Mouse (Mus musculus): ENCODE measurements at regions not wholly inside any gene's neighbourhood (a gene's known extent, or its start where the extent isn't known, plus 50 kb on each side); places are given as distances from the start of the nearest gene placed in this dataset.

GRCm38 (mm10) chr2:149467801-149468200, 62.9 kb downstream of the Cst10 start:
- Histone ChIP-seq H3K9me3 (replicated peaks) (no peaks in the 10 kb centered on the region), H3K9ac (replicated peaks) (no peak overlapping the region), H3K27ac (replicated peaks) (no peak overlapping the region), H3K36me3 (no peaks in the 10 kb centered on the region), H3K4me2 (no peak overlapping the region), H3K4me3 (replicated peaks) (no peak overlapping the region), H3K27me3 (replicated peaks) (no peaks in the 10 kb centered on the region), H3K4me1 (no peaks in the 10 kb centered on the region)
- 89% methylated on average over 2 of the region's 2 CpGs for WGBS
- no peak for ATAC-seq (ENCODE audit: low FRiP score)

- H3K36me3 ChIP-seq, result no peaks in the 10 kb centered on the region
- no peak overlapping the region for H3K9ac ChIP-seq (replicated peaks)
- no peak overlapping the region for H3K27ac ChIP-seq (replicated peaks)
- H3K4me1 ChIP-seq, result no peaks in the 10 kb centered on the region
- H3K4me3 ChIP-seq (replicated peaks), result no peak overlapping the region
- WGBS, result 78% methylated on average over 2 of the region's 2 CpGs
- H3K9me3 ChIP-seq (replicated peaks), result no peaks in the 10 kb centered on the region
- H3K27me3 ChIP-seq (replicated peaks), result no peaks in the 10 kb centered on the region
- H3K4me2 ChIP-seq, result no peak overlapping the region
- ATAC-seq (ENCODE audit: low FRiP score), result no peak
Measured at GRCm38 (mm10) chr2:149472411-149472810, 67.6 kb downstream of the Cst10 start.

GRCm38 (mm10) chr2:149493280-149493988, 88.6 kb downstream of the Cst10 start:
- no peak for ATAC-seq (ENCODE audit: low FRiP score)
- Histone ChIP-seq H3K4me1 (no peaks in the 10 kb centered on the region), H3K4me2 (no peak overlapping the region), H3K4me3 (replicated peaks) (no peak overlapping the region), H3K27ac (replicated peaks) (no peak overlapping the region), H3K9me3 (replicated peaks) (no peaks in the 10 kb centered on the region), H3K9ac (replicated peaks) (no peak overlapping the region), H3K27me3 (replicated peaks) (no peaks in the 10 kb centered on the region), H3K36me3 (no peaks in the 10 kb centered on the region)
- WGBS, result 46% methylated on average over 2 of the region's 2 CpGs

GRCm38 (mm10) chr2:149512870-149513269, 108.0 kb downstream of the Cst10 start:
- WGBS, result 77% methylated on average over 1 of the region's 1 CpGs
- no peaks in the 10 kb centered on the region for H3K36me3 ChIP-seq
- ATAC-seq (ENCODE audit: low FRiP score), result no peak
- no peak overlapping the region for H3K4me3 ChIP-seq (replicated peaks)
- no peak overlapping the region for H3K9ac ChIP-seq (replicated peaks)
- H3K9me3 ChIP-seq (replicated peaks), result no peaks in the 10 kb centered on the region
- no peaks in the 10 kb centered on the region for H3K4me1 ChIP-seq
- H3K27ac ChIP-seq (replicated peaks), result no peak overlapping the region
- H3K4me2 ChIP-seq, result no peak overlapping the region
- no peaks in the 10 kb centered on the region for H3K27me3 ChIP-seq (replicated peaks)

GRCm38 (mm10) chr2:149524424-149524823, 119.6 kb downstream of the Cst10 start:
- H3K36me3 ChIP-seq, result no peaks in the 10 kb centered on the region

GRCm38 (mm10) chr2:149542837-149543236, 138.0 kb downstream of the Cst10 start:
- no peak overlapping the region for H3K4me2 ChIP-seq
- no peak overlapping the region for H3K27ac ChIP-seq (replicated peaks)
- 84% methylated on average over 2 of the region's 2 CpGs for WGBS
- H3K36me3 ChIP-seq, result no peaks in the 10 kb centered on the region
- no peaks in the 10 kb centered on the region for H3K4me1 ChIP-seq
- H3K27me3 ChIP-seq (replicated peaks), result no peaks in the 10 kb centered on the region
- no peak overlapping the region for H3K4me3 ChIP-seq (replicated peaks)
- H3K9ac ChIP-seq (replicated peaks), result no peak overlapping the region
- no peaks in the 10 kb centered on the region for H3K9me3 ChIP-seq (replicated peaks)
- no peak for ATAC-seq (ENCODE audit: low FRiP score)

More at GRCm38 (mm10) chr2:149524424-149524823, 119.6 kb downstream of the Cst10 start:
- Histone ChIP-seq H3K27ac (replicated peaks) (no peak overlapping the region), H3K4me1 (no peaks in the 10 kb centered on the region), H3K27me3 (replicated peaks) (no peaks in the 10 kb centered on the region), H3K9ac (replicated peaks) (no peak overlapping the region), H3K4me3 (replicated peaks) (no peak overlapping the region), H3K4me2 (no peak overlapping the region), H3K9me3 (replicated peaks) (no peaks in the 10 kb centered on the region)
- no peak for ATAC-seq (ENCODE audit: low FRiP score)

GRCm38 (mm10) chr2:149545708-149546107, 140.9 kb downstream of the Cst10 start:
- H3K9me3 ChIP-seq (replicated peaks), result no peaks in the 10 kb centered on the region
- H3K36me3 ChIP-seq, result no peaks in the 10 kb centered on the region
- no peak overlapping the region for H3K9ac ChIP-seq (replicated peaks)
- no peak overlapping the region for H3K4me2 ChIP-seq
- no peak overlapping the region for H3K4me3 ChIP-seq (replicated peaks)
- no peaks in the 10 kb centered on the region for H3K27me3 ChIP-seq (replicated peaks)
- no peaks in the 10 kb centered on the region for H3K4me1 ChIP-seq
- ATAC-seq (ENCODE audit: low FRiP score), result no peak
- no peak overlapping the region for H3K27ac ChIP-seq (replicated peaks)
- 67% methylated on average over 2 of the region's 2 CpGs for WGBS

GRCm38 (mm10) chr2:149546639-149547200, 141.9 kb downstream of the Cst10 start:
- Histone ChIP-seq H3K9me3 (replicated peaks) (no peaks in the 10 kb centered on the region), H3K36me3 (no peaks in the 10 kb centered on the region), H3K9ac (replicated peaks) (no peak overlapping the region), H3K27ac (replicated peaks) (no peak overlapping the region), H3K27me3 (replicated peaks) (no peaks in the 10 kb centered on the region), H3K4me2 (no peak overlapping the region), H3K4me1 (no peaks in the 10 kb centered on the region), H3K4me3 (replicated peaks) (no peak overlapping the region)
- ATAC-seq (ENCODE audit: low FRiP score), result peak; percentile 71; the same call in 1 of the 2 replicates
- 52% methylated on average over 2 of the region's 2 CpGs for whole genome bisulfite sequencing

- Histone ChIP-seq H3K4me2 (no peak overlapping the region), H3K9me3 (replicated peaks) (no peaks in the 10 kb centered on the region), H3K4me1 (no peaks in the 10 kb centered on the region), H3K9ac (replicated peaks) (no peak overlapping the region), H3K36me3 (no peaks in the 10 kb centered on the region), H3K27me3 (replicated peaks) (no peaks in the 10 kb centered on the region), H3K27ac (replicated peaks) (no peak overlapping the region), H3K4me3 (replicated peaks) (no peak overlapping the region)
- no peak for ATAC-seq (ENCODE audit: low FRiP score)
Measured at GRCm38 (mm10) chr2:149555209-149555608, 150.4 kb downstream of the Cst10 start.

GRCm38 (mm10) chr2:149573773-149574172, 168.9 kb downstream of the Cst10 start:
- 74% methylated on average over 1 of the region's 1 CpGs for WGBS
- Histone ChIP-seq H3K36me3 (no peaks in the 10 kb centered on the region), H3K27me3 (replicated peaks) (no peaks in the 10 kb centered on the region), H3K4me3 (replicated peaks) (no peak overlapping the region), H3K9me3 (replicated peaks) (no peaks in the 10 kb centered on the region), H3K9ac (replicated peaks) (no peak overlapping the region), H3K4me2 (no peak overlapping the region), H3K27ac (replicated peaks) (no peak overlapping the region), H3K4me1 (no peaks in the 10 kb centered on the region)
- no peak for ATAC-seq (ENCODE audit: low FRiP score)

GRCm38 (mm10) chr2:149602581-149602980, 197.7 kb downstream of the Cst10 start:
- H3K9ac ChIP-seq (replicated peaks), result no peak overlapping the region
- 78% methylated on average over 2 of the region's 2 CpGs for WGBS
- H3K27me3 ChIP-seq (replicated peaks), result no peaks in the 10 kb centered on the region
- H3K9me3 ChIP-seq (replicated peaks), result no peaks in the 10 kb centered on the region
- no peaks in the 10 kb centered on the region for H3K4me1 ChIP-seq
- ATAC-seq (ENCODE audit: low FRiP score), result no peak
- H3K27ac ChIP-seq (replicated peaks), result no peak overlapping the region
- no peaks in the 10 kb centered on the region for H3K36me3 ChIP-seq
- no peak overlapping the region for H3K4me3 ChIP-seq (replicated peaks)
- H3K4me2 ChIP-seq, result no peak overlapping the region

- ATAC-seq (ENCODE audit: low FRiP score), result no peak
- H3K4me2 ChIP-seq, result no peak overlapping the region
- no peak overlapping the region for H3K4me3 ChIP-seq (replicated peaks)
- H3K4me1 ChIP-seq, result no peaks in the 10 kb centered on the region
- no peaks in the 10 kb centered on the region for H3K36me3 ChIP-seq
- 93% methylated on average over 3 of the region's 3 CpGs for WGBS
- H3K27ac ChIP-seq (replicated peaks), result no peak overlapping the region
- no peak overlapping the region for H3K9ac ChIP-seq (replicated peaks)
- no peaks in the 10 kb centered on the region for H3K27me3 ChIP-seq (replicated peaks)
- H3K9me3 ChIP-seq (replicated peaks), result no peaks in the 10 kb centered on the region
Measured at GRCm38 (mm10) chr2:149613381-149613780, 208.5 kb downstream of the Cst10 start.

Data from neural tube, embryonic 15.5 days (tissue).